Mouse (Mus musculus) liver, embryonic 13.5 days (tissue): ENCODE measurements at regions not wholly inside any gene's neighbourhood (a gene's known extent, or its start where the extent isn't known, plus 50 kb on each side); places are given as distances from the start of the nearest gene placed in this dataset.

ENCODE experiments used
- ATAC-seq: fragments of 200-750 bp; cut with Nextera tagmentation; 2 replicates; pipeline ENCODE4 v1.8.0; 2017; ENCODE audit warnings: low read depth, mild to moderate bottlenecking, moderate number of reproducible peaks, moderate library complexity
- DNase-seq: peaks from one replicate; pipeline ENCODE4 v3.0.0; 2022
- H3K27ac ChIP-seq: fragments of 300-500 bp; sonication (generic); 2 replicates; pipeline ENCODE4 v1.5.1; 2015; ENCODE audit warnings: moderate library complexity, mild to moderate bottlenecking, inconsistent platforms
- H3K27me3 ChIP-seq: fragments of 300-500 bp; sonication (generic); 2 replicates; pipeline ENCODE4 v1.6.1; 2015; ENCODE audit warnings: mild to moderate bottlenecking, inconsistent platforms
- H3K36me3 ChIP-seq: fragments of 300-500 bp; sonication (generic); 2 replicates; pipeline ENCODE4 v1.6.1; 2015; ENCODE audit warnings: mild to moderate bottlenecking, inconsistent platforms
- H3K4me1 ChIP-seq: fragments of 300-500 bp; sonication (generic); replicated peaks from 2 replicates; pipeline ENCODE4 v1.6.1; 2015; ENCODE audit warnings: inconsistent platforms
- H3K4me2 ChIP-seq: fragments of 300-500 bp; sonication (generic); 2 replicates; pipeline ENCODE4 v1.6.1; 2015; ENCODE audit warnings: inconsistent platforms, mild to moderate bottlenecking, moderate library complexity
- H3K4me3 ChIP-seq: fragments of 300-500 bp; sonication (generic); replicated peaks from 2 replicates; pipeline ENCODE4 v1.5.1; 2015; ENCODE audit warnings: mild to moderate bottlenecking, inconsistent platforms
- H3K9ac ChIP-seq: fragments of 300-500 bp; sonication (generic); 2 replicates; pipeline ENCODE4 v1.6.1; 2015; ENCODE audit warnings: mild to moderate bottlenecking, inconsistent platforms
- H3K9me3 ChIP-seq: fragments of 300-500 bp; sonication (generic); replicated peaks from 2 replicates; pipeline ENCODE4 v1.6.1; 2016; ENCODE audit warnings: inconsistent platforms
- WGBS: fragments of 180-500 bp; shearing (Covaris S2); methylation state at CpG from one replicate; pipeline ENCODE4 v1.1.7; 2015; ENCODE audit not compliant: insufficient replicate concordance; 5-methylcytosine and 5-hydroxymethylcytosine counted together

DNA sequence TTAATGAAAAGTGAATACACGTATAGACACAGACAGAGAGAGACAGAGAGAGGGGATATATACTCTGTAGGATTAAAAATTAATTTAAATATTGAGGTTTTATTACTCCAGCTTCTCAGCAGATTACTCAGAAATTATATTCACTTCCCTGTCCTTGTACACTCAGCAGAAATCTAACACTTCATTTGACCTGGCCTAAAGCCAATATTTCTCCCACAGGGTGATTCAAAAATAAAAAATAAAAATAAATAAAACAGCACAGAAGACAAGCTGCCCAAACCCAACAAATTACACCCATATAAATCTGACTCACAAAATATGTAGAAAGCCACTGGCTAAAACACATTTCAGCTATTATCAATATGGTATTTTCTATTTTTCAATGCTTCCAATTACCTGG is 334.8 kb downstream of the Gm11361 start:
- ATAC-seq (no peak), DNase-seq (no peak)
- Histone ChIP-seq H3K9me3 (0 out of 2 replicates have a peak, but pooled peaks cover 3% of the 10 kb centered on the region), H3K27me3 (no peaks in the 10 kb centered on the region), H3K4me2 (no peak overlapping the region), H3K9ac (no peak overlapping the region), H3K4me1 (no peaks in the 10 kb centered on the region), H3K36me3 (no peaks in the 10 kb centered on the region), H3K4me3 (no peak overlapping the region), H3K27ac (no peak overlapping the region)
- 58% methylated on average over 1 of the region's 1 CpGs for WGBS

DNA sequence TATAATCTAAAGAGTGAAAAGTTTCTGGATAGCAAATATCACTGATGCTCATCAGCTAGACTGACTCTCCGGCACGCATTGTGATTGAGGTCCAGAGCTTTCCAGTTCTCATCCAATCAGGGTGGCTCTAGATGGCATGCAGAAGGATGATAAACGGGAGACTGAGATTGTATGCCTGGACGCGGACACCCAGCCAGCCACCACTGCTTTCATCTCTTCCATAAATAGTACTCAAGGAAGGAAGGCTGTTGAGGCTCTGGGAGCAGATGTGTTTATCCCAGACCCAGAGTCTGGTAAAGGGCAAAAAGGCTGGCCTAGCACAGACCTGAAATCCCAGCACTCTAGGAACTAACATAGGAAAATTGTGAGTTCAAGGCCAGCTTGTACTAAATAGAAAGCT is 330.6 kb downstream of the Gm11361 start:
- Histone ChIP-seq H3K9ac (no peak overlapping the region), H3K27me3 (no peaks in the 10 kb centered on the region), H3K27ac (no peak overlapping the region), H3K36me3 (no peaks in the 10 kb centered on the region), H3K4me2 (no peak overlapping the region), H3K4me1 (no peaks in the 10 kb centered on the region), H3K4me3 (no peak overlapping the region), H3K9me3 (no peaks in the 10 kb centered on the region)
- DNase-seq (no peak), ATAC-seq (no peak)
- WGBS: 57% methylated on average over 5 of the region's 5 CpGs

DNA sequence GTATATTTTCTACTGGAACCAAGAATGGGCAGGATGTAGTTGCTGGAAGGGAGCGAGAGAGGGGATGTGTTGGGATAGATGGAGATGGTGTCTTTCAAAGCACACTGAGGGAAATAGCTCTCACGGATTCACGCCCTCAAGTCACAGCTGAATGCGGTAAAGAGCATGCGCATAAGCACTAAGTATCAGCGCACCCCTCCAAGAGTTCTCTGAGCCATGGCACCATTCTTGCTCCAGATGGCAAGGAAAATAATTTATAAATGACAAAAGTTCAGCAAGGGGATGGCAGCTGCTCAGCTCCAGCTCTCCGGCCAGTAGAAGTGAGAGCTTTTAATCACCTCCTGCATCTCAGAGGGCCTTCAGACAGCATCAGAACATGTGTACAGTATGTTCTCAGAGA is 329.4 kb downstream of the Gm11361 start:
- H3K9me3 ChIP-seq: no peaks in the 10 kb centered on the region
- no peak overlapping the region for H3K4me2 ChIP-seq
- no peaks in the 10 kb centered on the region for H3K36me3 ChIP-seq
- H3K4me1 ChIP-seq: no peaks in the 10 kb centered on the region
- H3K27me3 ChIP-seq: no peaks in the 10 kb centered on the region
- no peak overlapping the region for H3K4me3 ChIP-seq
- ATAC-seq (no peak), DNase-seq (no peak)
- no peak overlapping the region for H3K27ac ChIP-seq
- H3K9ac ChIP-seq: no peak overlapping the region
- WGBS: 75% methylated on average over 7 of the region's 7 CpGs

DNA sequence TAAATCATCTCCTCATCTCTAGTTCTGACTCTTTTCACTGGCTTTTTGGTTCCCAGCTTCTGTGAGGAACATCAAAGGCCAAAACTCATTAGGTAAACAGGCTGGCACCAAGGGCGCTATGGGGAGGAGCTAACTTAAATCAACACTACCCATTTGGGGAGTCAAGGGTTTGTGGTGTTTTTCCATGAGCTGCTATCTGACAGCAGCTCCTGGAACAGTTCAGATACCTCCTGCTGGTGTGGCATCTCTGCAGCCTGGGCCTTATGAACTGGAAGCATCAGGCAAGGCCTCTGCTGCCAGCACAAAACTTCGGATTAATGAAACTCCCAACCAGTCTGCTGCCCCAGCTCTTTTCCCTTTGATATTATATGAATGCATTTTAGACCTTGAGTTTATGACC is 328.8 kb downstream of the Gm11361 start:
- DNase-seq (no peak), ATAC-seq (no peak)
- Histone ChIP-seq H3K36me3 (no peaks in the 10 kb centered on the region), H3K4me3 (no peak overlapping the region), H3K4me2 (no peak overlapping the region), H3K4me1 (no peaks in the 10 kb centered on the region), H3K27ac (no peak overlapping the region), H3K9me3 (no peaks in the 10 kb centered on the region), H3K27me3 (no peaks in the 10 kb centered on the region), H3K9ac (no peak overlapping the region)
- 57% methylated on average over 2 of the region's 2 CpGs for WGBS

DNA sequence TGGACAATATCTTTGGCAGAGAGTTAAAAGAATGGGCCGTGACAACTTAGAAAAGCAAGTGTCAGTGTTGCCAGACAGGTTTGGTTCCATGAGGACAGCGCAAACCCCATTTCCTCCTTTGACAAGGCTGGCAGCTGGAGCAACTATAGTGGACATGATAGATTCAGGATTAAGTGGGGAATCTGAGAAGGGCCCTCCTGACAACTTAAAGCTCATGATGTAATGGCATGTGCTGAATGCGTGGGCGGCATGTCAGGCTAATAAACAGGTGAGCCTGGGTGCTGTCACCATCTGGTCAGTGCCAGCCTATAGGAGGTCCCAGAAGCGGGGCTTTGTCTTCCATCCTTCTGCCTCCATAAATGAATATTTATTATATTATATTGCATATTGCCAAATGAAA is 326.3 kb downstream of the Gm11361 start:
- H3K9ac ChIP-seq: no peak overlapping the region
- H3K27me3 ChIP-seq: no peaks in the 10 kb centered on the region
- no peak overlapping the region for H3K27ac ChIP-seq
- DNase-seq (no peak), ATAC-seq (no peak)
- WGBS: 75% methylated on average over 5 of the region's 5 CpGs
- no peak overlapping the region for H3K4me3 ChIP-seq
- H3K9me3 ChIP-seq: no peaks in the 10 kb centered on the region
- no peak overlapping the region for H3K4me2 ChIP-seq
- no peaks in the 10 kb centered on the region for H3K36me3 ChIP-seq
- no peaks in the 10 kb centered on the region for H3K4me1 ChIP-seq

DNA sequence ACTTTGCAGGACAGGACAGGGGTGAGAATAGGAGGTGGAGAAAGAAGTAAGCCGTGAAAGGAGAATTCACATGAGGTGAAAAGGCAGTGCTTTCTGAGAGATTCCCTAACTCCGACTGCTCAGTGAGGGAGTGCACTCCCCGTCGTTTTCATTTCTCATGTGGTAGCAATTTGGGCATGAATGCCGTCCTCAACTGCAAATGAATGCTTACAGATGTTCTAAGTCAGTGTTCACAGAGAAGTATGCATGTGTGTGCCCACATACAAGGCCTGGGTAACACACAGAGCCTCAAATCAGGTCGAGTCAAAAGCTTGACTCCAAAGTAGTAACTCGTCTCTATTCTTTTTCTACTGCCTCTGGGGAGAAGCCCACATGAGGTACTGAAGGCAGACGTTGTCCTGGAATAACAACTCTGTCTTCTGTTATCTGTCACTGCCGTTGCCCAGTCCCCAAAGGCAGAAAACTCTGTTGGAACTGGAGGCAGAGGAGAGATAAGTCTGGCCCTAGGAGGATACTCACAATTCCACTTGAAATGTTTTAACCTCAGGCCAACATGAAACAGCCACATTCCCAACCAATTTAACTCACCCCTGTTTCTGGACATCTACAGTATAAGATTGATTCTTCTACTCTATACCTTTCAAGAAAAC is 318.0 kb downstream of the Gm11361 start:
- no peaks in the 10 kb centered on the region for H3K27me3 ChIP-seq
- ATAC-seq (peak; percentile 67), DNase-seq (no peak)
- WGBS: 41% methylated on average over 9 of the region's 9 CpGs
- H3K36me3 ChIP-seq: no peaks in the 10 kb centered on the region
- H3K9ac ChIP-seq: no peak overlapping the region
- no peak overlapping the region for H3K27ac ChIP-seq
- no peak overlapping the region for H3K4me2 ChIP-seq
- peaks cover 29% of the 10 kb centered on the region for H3K4me1 ChIP-seq
- H3K9me3 ChIP-seq: no peaks in the 10 kb centered on the region
- no peak overlapping the region for H3K4me3 ChIP-seq

DNA sequence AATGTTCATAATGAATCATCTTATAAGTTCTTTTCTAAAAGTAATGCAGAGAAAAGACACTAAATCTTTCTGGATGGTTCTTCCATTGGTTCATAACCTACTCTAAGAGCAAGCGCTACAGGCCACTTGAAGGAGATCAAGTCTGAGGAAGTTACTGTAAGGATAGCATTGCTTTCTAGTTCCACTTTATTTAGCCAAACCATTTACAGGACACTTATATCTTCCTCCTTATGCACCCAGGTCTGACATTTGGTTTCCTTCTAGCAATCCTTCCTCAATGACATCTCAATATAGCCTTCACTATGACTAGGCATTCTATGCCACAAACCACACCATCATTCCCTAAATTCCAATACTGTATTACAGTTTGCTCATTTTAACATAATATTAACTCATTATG is 316.0 kb downstream of the Gm11361 start:
- no peak for ATAC-seq
- Histone ChIP-seq H3K4me3 (no peak overlapping the region), H3K4me2 (no peak overlapping the region), H3K36me3 (no peaks in the 10 kb centered on the region), H3K4me1 (peaks cover 29% of the 10 kb centered on the region), H3K27me3 (no peaks in the 10 kb centered on the region), H3K27ac (no peak overlapping the region), H3K9ac (no peak overlapping the region), H3K9me3 (no peaks in the 10 kb centered on the region)
- no peak for DNase-seq
- 92% methylated on average over 1 of the region's 1 CpGs for WGBS

DNA sequence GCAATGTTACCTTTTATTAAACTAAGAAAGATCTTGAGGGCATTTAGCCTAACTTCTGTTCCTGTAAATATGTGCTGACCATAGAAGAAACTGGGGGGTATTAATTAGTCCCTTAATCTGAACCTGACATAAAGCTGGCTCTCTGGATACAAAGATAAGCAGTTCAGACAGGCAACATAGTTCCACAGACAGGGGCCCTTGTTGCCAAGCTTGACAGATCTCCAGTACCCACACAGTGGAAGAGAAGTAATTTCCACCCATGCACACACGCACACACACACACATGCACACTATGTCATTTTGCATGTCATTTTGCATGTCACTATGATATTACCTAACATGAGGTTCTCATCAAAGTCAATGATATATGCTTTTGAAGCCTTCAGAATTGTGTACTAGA is 315.1 kb downstream of the Gm11361 start:
- no peak overlapping the region for H3K4me3 ChIP-seq
- peaks cover 29% of the 10 kb centered on the region for H3K4me1 ChIP-seq
- no peak overlapping the region for H3K4me2 ChIP-seq
- no peaks in the 10 kb centered on the region for H3K27me3 ChIP-seq
- no peaks in the 10 kb centered on the region for H3K9me3 ChIP-seq
- DNase-seq (no peak), ATAC-seq (peak; percentile 84)
- no peak overlapping the region for H3K27ac ChIP-seq
- WGBS: 44% methylated on average over 1 of the region's 1 CpGs
- H3K9ac ChIP-seq: no peak overlapping the region
- no peaks in the 10 kb centered on the region for H3K36me3 ChIP-seq

DNA sequence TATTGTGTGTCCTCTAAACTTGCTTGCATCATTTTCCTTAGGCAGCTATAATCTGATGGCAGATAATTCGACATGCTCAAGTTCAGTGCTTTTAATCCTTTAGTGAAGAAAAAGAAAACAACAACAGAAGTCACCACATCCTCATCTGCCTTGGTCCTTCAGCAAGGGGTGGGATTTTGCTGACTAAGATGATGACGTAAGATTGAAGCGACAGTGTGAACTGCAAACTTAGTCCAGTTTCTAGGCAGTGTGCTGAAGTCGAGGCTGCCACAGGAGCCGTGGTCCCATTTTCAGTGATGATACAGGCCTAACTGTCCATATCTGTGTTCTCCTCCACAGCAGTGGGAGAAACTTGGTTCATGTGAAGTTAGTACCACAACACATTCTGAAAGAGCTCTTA is 314.4 kb downstream of the Gm11361 start:
- Histone ChIP-seq H3K9me3 (no peaks in the 10 kb centered on the region), H3K9ac (no peak overlapping the region), H3K27ac (no peak overlapping the region), H3K4me3 (no peak overlapping the region), H3K36me3 (no peaks in the 10 kb centered on the region), H3K4me2 (no peak overlapping the region), H3K27me3 (no peaks in the 10 kb centered on the region), H3K4me1 (peaks cover 29% of the 10 kb centered on the region)
- ATAC-seq (no peak), DNase-seq (no peak)
- 54% methylated on average over 5 of the region's 5 CpGs for WGBS

DNA sequence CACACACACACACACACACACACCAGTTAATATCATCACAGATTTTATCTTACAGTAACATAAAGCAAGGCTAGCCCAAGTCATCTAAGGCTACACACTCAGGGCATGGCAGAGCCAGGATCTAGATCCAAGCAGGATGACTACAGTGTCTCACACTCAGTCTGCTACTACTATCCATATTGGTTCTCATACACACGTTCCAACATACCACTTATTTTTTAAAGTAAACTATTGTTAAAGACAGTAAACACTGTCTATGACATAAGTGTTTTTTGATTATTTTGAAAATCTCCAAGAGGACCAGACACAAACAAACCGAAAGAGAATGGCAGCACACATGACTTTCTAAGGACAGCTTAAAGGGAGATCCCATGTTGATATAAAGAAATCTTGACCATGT is 306.3 kb downstream of the Gm11361 start:
- no peak overlapping the region for H3K4me2 ChIP-seq
- no peaks in the 10 kb centered on the region for H3K27me3 ChIP-seq
- H3K36me3 ChIP-seq: no peaks in the 10 kb centered on the region
- H3K27ac ChIP-seq: no peak overlapping the region
- WGBS: 58% methylated on average over 2 of the region's 2 CpGs
- no peaks in the 10 kb centered on the region for H3K4me1 ChIP-seq
- ATAC-seq (no peak), DNase-seq (no peak)
- H3K9me3 ChIP-seq: no peaks in the 10 kb centered on the region
- no peak overlapping the region for H3K4me3 ChIP-seq
- H3K9ac ChIP-seq: no peak overlapping the region

DNA sequence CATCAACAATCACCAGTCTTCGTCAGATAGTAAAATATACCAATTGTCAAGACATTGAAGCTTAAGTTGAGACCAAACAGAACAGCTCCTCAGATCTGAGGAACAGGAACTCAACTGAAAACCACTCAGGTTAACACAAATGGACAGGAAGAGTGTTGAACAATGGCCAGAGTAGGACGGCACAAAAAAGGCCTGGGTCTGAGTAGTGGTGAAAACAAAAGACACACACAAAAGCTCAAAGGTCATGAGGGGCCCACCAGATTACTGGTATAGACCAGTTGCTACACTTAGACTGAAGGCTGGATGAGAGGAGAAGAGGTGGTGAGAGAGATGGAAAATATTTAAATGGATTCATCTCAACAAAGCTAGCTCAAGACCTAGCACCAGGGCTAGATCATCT is 302.8 kb downstream of the Gm11361 start:
- 62% methylated on average over 2 of the region's 2 CpGs for WGBS
- Histone ChIP-seq H3K9me3 (no peaks in the 10 kb centered on the region), H3K4me1 (peaks cover 22% of the 10 kb centered on the region), H3K36me3 (no peaks in the 10 kb centered on the region), H3K9ac (no peak overlapping the region), H3K4me3 (no peak overlapping the region), H3K4me2 (no peak overlapping the region), H3K27ac (no peak overlapping the region), H3K27me3 (no peaks in the 10 kb centered on the region)
- no peak for DNase-seq
- no peak for ATAC-seq

DNA sequence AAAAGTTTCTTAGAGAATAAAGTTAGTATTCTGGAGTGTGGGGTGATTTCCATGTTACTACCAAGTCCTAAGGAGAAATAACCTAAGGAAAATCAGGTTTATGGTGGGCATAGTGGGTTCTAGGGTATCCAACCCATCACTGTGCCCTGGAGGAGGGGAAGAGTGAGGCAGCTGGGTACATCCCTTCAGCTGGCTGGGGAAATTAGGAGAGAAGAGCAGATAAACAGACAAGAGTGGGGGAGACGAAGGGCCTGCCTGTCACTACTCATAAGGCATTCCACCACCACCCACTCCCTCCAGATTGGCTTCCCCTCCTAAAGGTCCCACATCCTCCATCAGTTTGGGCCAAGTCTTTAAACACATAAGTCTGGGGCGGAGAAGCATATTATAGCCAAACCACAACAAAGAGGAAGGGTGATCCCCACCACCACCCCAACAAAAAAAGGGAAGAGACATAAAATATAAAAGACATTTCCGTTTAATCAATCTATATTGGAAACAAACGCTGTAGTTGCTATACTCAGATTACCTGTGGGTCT is 299.8 kb downstream of the Gm11361 start:
- Histone ChIP-seq H3K9me3 (no peaks in the 10 kb centered on the region), H3K9ac (no peak overlapping the region), H3K4me1 (peaks cover 36% of the 10 kb centered on the region), H3K27me3 (no peaks in the 10 kb centered on the region), H3K27ac (peak overlapping the region; percentile 75), H3K4me3 (no peak overlapping the region), H3K4me2 (0 out of 2 replicates have a peak overlapping the region, but pooled peaks have one; percentile 28), H3K36me3 (no peaks in the 10 kb centered on the region)
- ATAC-seq (peak; percentile 67), DNase-seq (no peak)
- WGBS: 40% methylated on average over 4 of the region's 4 CpGs
